Mouse (Mus musculus) CH12.LX (cell line): ENCODE measurements at regions not wholly inside any gene's neighbourhood (a gene's known extent, or its start where the extent isn't known, plus 50 kb on each side); places are given as distances from the start of the nearest gene placed in this dataset.

Source experiments
- DNase-seq: peaks from one replicate; pipeline ENCODE4 v3.0.0-alpha.2; 2013; ENCODE audit errors: extremely low read depth
- H3K27ac ChIP-seq: 2 replicates; pipeline ENCODE4 v1.5.1; 2012; ENCODE audit warnings: low read depth, mild to moderate bottlenecking, control low read depth, moderate library complexity; ENCODE audit not compliant: insufficient read depth
- H3K27me3 ChIP-seq: replicated peaks from 2 replicates; pipeline ENCODE3; 2012; ENCODE audit warnings: inconsistent platforms
- H3K36me3 ChIP-seq, 2 experiments: replicated peaks in 1 of 2; 2 replicates each; pipeline versions ENCODE3 to v1.6.1; 2012; ENCODE audit warnings: inconsistent platforms in 1 of 2, low read length in 1 of 2, mild to moderate bottlenecking in 1 of 2, mixed read lengths in 1 of 2, moderate library complexity in 1 of 2; ENCODE audit not compliant: control insufficient read depth in 1 of 2, insufficient read depth in 1 of 2
- H3K4me1 ChIP-seq, 2 experiments: 2 replicates each; pipeline ENCODE4 v1.6.1; 2012; ENCODE audit warnings: inconsistent platforms in 1 of 2, moderate library complexity in 1 of 2; ENCODE audit not compliant: insufficient read depth in 2 of 2, control insufficient read depth in 1 of 2
- H3K4me2 ChIP-seq: 2 replicates; pipeline ENCODE4 v1.6.1; 2012; ENCODE audit warnings: low read depth, mild to moderate bottlenecking, control low read depth; ENCODE audit not compliant: poor library complexity, insufficient read depth, severe bottlenecking
- H3K4me3 ChIP-seq, 3 experiments: fragments of 150-350 bp in 1 of 3; sonication (generic) in 1 of 3; replicated peaks in 1 of 3; 2 replicates each; pipeline versions ENCODE3 to v1.5.1; 2011 to 2012; ENCODE audit warnings: low read depth in 2 of 3, low read length in 2 of 3, mild to moderate bottlenecking in 2 of 3, moderate library complexity in 2 of 3, control low read depth in 1 of 3, improper control_type of control experiment in 1 of 3, inconsistent platforms in 1 of 3, mixed read lengths in 1 of 3; ENCODE audit not compliant: poor library complexity in 1 of 3
- H3K79me2 ChIP-seq: replicated peaks from 2 replicates; pipeline ENCODE4 v1.6.1; 2012; ENCODE audit warnings: mild to moderate bottlenecking, moderate library complexity; ENCODE audit not compliant: control insufficient read depth, poor library complexity, insufficient read depth, severe bottlenecking; ENCODE audit errors: extremely low read depth
- H3K9ac ChIP-seq: 2 replicates; pipeline ENCODE4 v1.6.1; 2012; ENCODE audit warnings: low read depth, mild to moderate bottlenecking, control low read depth, moderate library complexity; ENCODE audit not compliant: insufficient read depth
- H3K9me3 ChIP-seq: replicated peaks from 2 replicates; pipeline ENCODE3; 2012; ENCODE audit warnings: low read length, inconsistent platforms, mixed read lengths
- CHD1 ChIP-seq: IDR thresholded peaks from 2 replicates; pipeline ENCODE4 v1.6.1; 2012; ENCODE audit warnings: low read depth, low read length, improper control_type of control experiment, inconsistent platforms
- CTCF ChIP-seq, 2 experiments: IDR thresholded peaks in 1 of 2; conservative IDR thresholded peaks in 1 of 2; 2 replicates each; pipeline ENCODE4 v1.5.1; 2011 to 2012; ENCODE audit warnings: low read depth in 2 of 2, low read length in 2 of 2, improper control_type of control experiment in 1 of 2, inconsistent platforms in 1 of 2, mild to moderate bottlenecking in 1 of 2, moderate library complexity in 1 of 2
- GABPA ChIP-seq: IDR thresholded peaks from 2 replicates; pipeline ENCODE4 v1.6.1; 2012; ENCODE audit warnings: low read depth, low read length, improper control_type of control experiment, inconsistent platforms; ENCODE audit not compliant: insufficient replicate concordance
- IRF4 ChIP-seq: IDR thresholded peaks from 2 replicates; pipeline ENCODE4 v1.6.1; 2014; ENCODE audit warnings: low read depth, mild to moderate bottlenecking, inconsistent platforms, low read length, improper control_type of control experiment
- JUN ChIP-seq: IDR thresholded peaks from 2 replicates; pipeline ENCODE4 v1.6.1; 2011; ENCODE audit warnings: low read depth, mild to moderate bottlenecking, low read length, improper control_type of control experiment, moderate library complexity; ENCODE audit not compliant: insufficient read depth
- MAFK ChIP-seq: IDR thresholded peaks from 2 replicates; pipeline ENCODE4 v1.6.1; 2011; ENCODE audit warnings: low read length, improper control_type of control experiment; ENCODE audit not compliant: insufficient replicate concordance
- MAX ChIP-seq: IDR thresholded peaks from 2 replicates; pipeline ENCODE4 v1.6.1; 2011; ENCODE audit warnings: low read length, improper control_type of control experiment
- MXI1 ChIP-seq: IDR thresholded peaks from 2 replicates; pipeline ENCODE4 v1.6.1; 2011; ENCODE audit warnings: mild to moderate bottlenecking, low read depth, low read length, improper control_type of control experiment
- MYC ChIP-seq: IDR thresholded peaks from 2 replicates; pipeline ENCODE4 v1.6.1; 2011; ENCODE audit warnings: low read depth, mild to moderate bottlenecking, improper control_type of control experiment, low read length
- NELFE ChIP-seq: IDR thresholded peaks from 2 replicates; pipeline ENCODE4 v1.6.1; 2011; ENCODE audit warnings: low read depth, low read length, improper control_type of control experiment
- POLR2AphosphoS2 ChIP-seq: IDR thresholded peaks from 2 replicates; pipeline ENCODE4 v1.6.1; 2011; ENCODE audit warnings: low read depth, low read length, improper control_type of control experiment
- RAD21 ChIP-seq: IDR thresholded peaks from 2 replicates; pipeline ENCODE4 v1.6.1; 2011; ENCODE audit warnings: low read depth, mild to moderate bottlenecking, low read length, improper control_type of control experiment, moderate library complexity
- RCOR1 ChIP-seq: conservative IDR thresholded peaks from 2 replicates; pipeline ENCODE4 v1.6.1; 2012; ENCODE audit warnings: low read depth, mild to moderate bottlenecking, inconsistent platforms, low read length, improper control_type of control experiment
- UBTF ChIP-seq: IDR thresholded peaks from 2 replicates; pipeline ENCODE4 v1.6.1; 2012; ENCODE audit warnings: low read depth, mild to moderate bottlenecking, inconsistent platforms, low read length, improper control_type of control experiment, moderate library complexity
- USF2 ChIP-seq: conservative IDR thresholded peaks from 2 replicates; pipeline ENCODE4 v1.6.1; 2011; ENCODE audit warnings: low read depth, low read length, improper control_type of control experiment
- ZKSCAN1 ChIP-seq: IDR thresholded peaks from 2 replicates; pipeline ENCODE4 v1.6.1; 2012; ENCODE audit warnings: low read depth, inconsistent platforms, low read length, improper control_type of control experiment, borderline replicate concordance
- ZNF384 ChIP-seq: IDR thresholded peaks from 2 replicates; pipeline ENCODE4 v1.6.1; 2012; ENCODE audit warnings: low read depth, low read length, improper control_type of control experiment, inconsistent platforms
- dilution Hi-C: fragments of 300-500 bp; cut with MboI; formaldehyde crosslinking; loops from 2 replicates; pipeline ENCODE4 v1.14.3; 2020; ENCODE audit warnings: low sequenced_read_pairs; ENCODE audit not compliant: extremely low pct_unique_long_range_greater_than_20kb, extremely low pct_ligation_motif_present
- in situ Hi-C: fragments of 300-500 bp; cut with MboI; formaldehyde crosslinking; loops from 3 replicates; pipeline ENCODE4 v1.14.3; 2019; ENCODE audit warnings: low sequenced_read_pairs, low pct_ligation_motif_present, low pct_unique_long_range_greater_than_20kb, mixed read lengths

DNA sequence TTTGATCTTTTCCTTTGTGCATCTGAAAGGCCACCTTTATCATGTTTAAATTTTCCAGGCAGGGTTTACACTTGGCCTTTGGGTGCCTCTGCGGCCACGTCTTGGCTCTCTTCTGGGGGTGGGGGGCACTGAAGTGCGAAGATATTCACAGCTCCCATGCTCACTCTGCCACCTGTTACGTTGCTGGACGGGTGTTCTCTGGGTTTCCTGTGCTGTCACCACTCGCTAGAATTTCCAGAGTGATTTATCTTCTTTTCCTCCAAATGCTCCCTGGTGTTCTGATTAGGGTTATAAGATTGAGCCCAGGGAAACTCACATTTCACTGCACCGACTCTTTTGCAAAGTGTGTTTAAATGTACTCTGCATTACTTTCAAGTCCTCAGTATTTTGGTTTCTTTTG lies 404.8 kb upstream of the Mki67 start:
- Histone ChIP-seq H3K79me2 (no peaks in the 10 kb centered on the region), H3K4me1 (no peaks in the 10 kb centered on the region), H3K4me3 (no peak overlapping the region), H3K4me2 (no peak overlapping the region), H3K27me3 (peaks cover 68% of the 10 kb centered on the region), H3K9ac (no peak overlapping the region), H3K27ac (no peak overlapping the region), H3K36me3 (no peaks in the 10 kb centered on the region), H3K9me3 (no peaks in the 10 kb centered on the region)
- dilution Hi-C loops (no loop called here), in situ Hi-C loops (no loop called here)
- TF ChIP-seq MYC (no peak), MAFK (no peak), NELFE (no peak), POLR2AphosphoS2 (no peak), RCOR1 (no peak), ZKSCAN1 (no peak), MXI1 (no peak), GABPA (no peak), RAD21 (no peak)
- no peak for DNase-seq

DNA sequence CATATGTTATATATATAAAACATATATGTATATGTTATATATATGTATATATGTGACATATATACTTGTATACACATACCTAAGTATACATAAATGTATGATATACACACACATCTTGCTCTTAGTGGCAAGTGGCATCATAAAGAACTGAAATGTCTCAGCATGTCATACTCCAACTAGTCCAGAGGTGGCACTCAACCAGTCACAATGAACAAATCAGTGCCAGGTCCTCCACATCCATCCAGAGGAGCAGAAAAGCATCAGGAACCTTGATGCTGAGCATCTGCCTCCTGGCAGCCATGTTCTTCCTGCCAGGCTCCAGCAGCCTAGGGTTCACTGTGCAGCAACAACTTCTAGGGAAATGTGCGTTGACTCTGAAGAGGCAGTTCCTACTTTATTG lies 405.2 kb upstream of the Mki67 start:
- dilution Hi-C loops: no loop called here
- in situ Hi-C loops: no loop called here
- H3K79me2 ChIP-seq: no peaks in the 10 kb centered on the region
- H3K4me2 ChIP-seq: no peak overlapping the region
- H3K9me3 ChIP-seq: no peaks in the 10 kb centered on the region
- no peaks in the 10 kb centered on the region for H3K4me1 ChIP-seq
- peaks cover 68% of the 10 kb centered on the region for H3K27me3 ChIP-seq
- peak; percentile 8 for DNase-seq
- H3K27ac ChIP-seq: no peak overlapping the region
- peak in 1 of 2 experiments; percentile 44; a peak in 2 of 4 replicates for TF ChIP-seq CTCF (conservative IDR thresholded peaks at IDR 0.05 in 1 of 2, IDR thresholded peaks at IDR 0.05 in 1 of 2; ENCODE audit: low read depth in 2 of 2, low read length in 2 of 2)
- no peak for TF ChIP-seq IRF4
- H3K36me3 ChIP-seq: no peaks in the 10 kb centered on the region
- no peak overlapping the region for H3K9ac ChIP-seq
- H3K4me3 ChIP-seq: no peak overlapping the region

DNA sequence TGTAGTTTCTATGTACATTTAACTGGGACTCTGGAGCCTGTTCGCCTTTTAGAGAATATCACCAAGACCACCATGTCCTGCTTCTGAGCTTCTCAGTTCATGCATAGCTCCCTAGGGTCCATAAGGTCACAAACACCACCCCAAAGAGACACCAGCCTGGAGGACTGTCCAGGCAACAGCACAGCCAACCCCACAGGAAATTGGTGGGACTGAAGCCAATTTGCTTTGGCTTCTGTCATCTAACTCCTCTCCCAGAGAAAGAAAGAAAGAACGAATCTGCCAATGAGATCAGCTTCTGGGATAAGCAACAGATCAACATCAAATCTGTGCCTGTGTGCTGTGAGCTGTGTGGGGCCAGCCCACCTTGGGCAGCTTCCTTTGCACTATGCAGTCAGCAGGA lies 408.6 kb upstream of the Mki67 start:
- Histone ChIP-seq H3K9ac (no peak overlapping the region), H3K9me3 (no peaks in the 10 kb centered on the region), H3K79me2 (no peaks in the 10 kb centered on the region), H3K4me2 (no peak overlapping the region), H3K36me3 (no peaks in the 10 kb centered on the region), H3K27ac (no peak overlapping the region), H3K27me3 (peaks cover 66% of the 10 kb centered on the region), H3K4me3 (no peak overlapping the region), H3K4me1 (no peaks in the 10 kb centered on the region)
- no peak for DNase-seq
- in situ Hi-C loops (no loop called here), dilution Hi-C loops (no loop called here)
- no peak for TF ChIP-seq MAX
- TF ChIP-seq CHD1: no peak
- TF ChIP-seq JUN: no peak
- no peak for TF ChIP-seq USF2
- TF ChIP-seq UBTF: no peak
- TF ChIP-seq NELFE: no peak
- no peak for TF ChIP-seq ZNF384
- TF ChIP-seq POLR2AphosphoS2: no peak
